Mouse (Mus musculus): ENCODE data around the gene Mien1.

The Mien1 gene

GRCm38 (mm10) chr11:98431743-98432502 lies 6.9 kb downstream of the Mien1 start:
- DNase-seq (ENCODE audit: extremely low spot score, low spot score) = no peak

- no peak for DNase-seq (ENCODE audit: extremely low spot score, low spot score)
Observed at GRCm38 (mm10) chr11:98428436-98428835, 10.4 kb downstream of the Mien1 start.

GRCm38 (mm10) chr11:98426592-98426991 lies 12.2 kb downstream of the Mien1 start:
- DNase-seq (ENCODE audit: extremely low spot score, low spot score) = no peak

- DNase-seq (ENCODE audit: extremely low spot score, low spot score) = no peak
Observed at GRCm38 (mm10) chr11:98418939-98419547, 19.7 kb downstream of the Mien1 start.

- DNase-seq (ENCODE audit: extremely low spot score, low spot score) = no peak
Observed at GRCm38 (mm10) chr11:98418273-98418672, 20.5 kb downstream of the Mien1 start.

- no peak for DNase-seq (ENCODE audit: extremely low spot score, low spot score)
Observed at GRCm38 (mm10) chr11:98417074-98417473, 21.7 kb downstream of the Mien1 start.

- no peak for DNase-seq (ENCODE audit: extremely low spot score, low spot score)
Observed at GRCm38 (mm10) chr11:98414162-98414561, 24.6 kb downstream of the Mien1 start.

- DNase-seq (ENCODE audit: extremely low spot score, low spot score) = no peak
Observed at GRCm38 (mm10) chr11:98413731-98414130, 25.1 kb downstream of the Mien1 start.

GRCm38 (mm10) chr11:98412797-98413301 lies 25.9 kb downstream of the Mien1 start:
- DNase-seq (ENCODE audit: extremely low spot score, low spot score) = peak; percentile 75

- DNase-seq (ENCODE audit: extremely low spot score, low spot score) = peak; percentile 85
Observed at GRCm38 (mm10) chr11:98412273-98412796, 26.5 kb downstream of the Mien1 start, which contains the start of gene Erbb2. Erbb2 (plus strand) TSS chr11:98412470.

- DNase-seq (ENCODE audit: extremely low spot score, low spot score) = peak; percentile 40
Observed at GRCm38 (mm10) chr11:98409341-98409822, 29.4 kb downstream of the Mien1 start.

- DNase-seq (ENCODE audit: extremely low spot score, low spot score) = no peak
Observed at GRCm38 (mm10) chr11:98408872-98409271, 29.9 kb downstream of the Mien1 start.

- DNase-seq (ENCODE audit: extremely low spot score, low spot score) = no peak
Observed at GRCm38 (mm10) chr11:98406621-98407020, 32.2 kb downstream of the Mien1 start.

- DNase-seq (ENCODE audit: extremely low spot score, low spot score) = no peak
Observed at GRCm38 (mm10) chr11:98400816-98401215, 38.0 kb downstream of the Mien1 start.

- DNase-seq (ENCODE audit: extremely low spot score, low spot score) = peak; percentile 94
Observed at GRCm38 (mm10) chr11:98400161-98400726, 38.5 kb downstream of the Mien1 start, which contains the start of gene Pgap3. Pgap3 (minus strand) TSS chr11:98400490.

- DNase-seq (ENCODE audit: extremely low spot score, low spot score) = no peak
Observed at GRCm38 (mm10) chr11:98397946-98398345, 40.8 kb downstream of the Mien1 start.

GRCm38 (mm10) chr11:98395041-98395440 lies 43.8 kb downstream of the Mien1 start:
- no peak for DNase-seq (ENCODE audit: extremely low spot score, low spot score)

- DNase-seq (ENCODE audit: extremely low spot score, low spot score) = no peak
Observed at GRCm38 (mm10) chr11:98394301-98394700, 44.5 kb downstream of the Mien1 start.

- DNase-seq (ENCODE audit: extremely low spot score, low spot score) = no peak
Observed at GRCm38 (mm10) chr11:98393317-98393716, 45.5 kb downstream of the Mien1 start.

GRCm38 (mm10) chr11:98392645-98393044 lies 46.1 kb downstream of the Mien1 start:
- no peak for DNase-seq (ENCODE audit: extremely low spot score, low spot score)

- no peak for DNase-seq (ENCODE audit: extremely low spot score, low spot score)
Observed at GRCm38 (mm10) chr11:98392034-98392433, 46.8 kb downstream of the Mien1 start.

- DNase-seq (ENCODE audit: extremely low spot score, low spot score) = no peak
Observed at GRCm38 (mm10) chr11:98390141-98390540, 48.6 kb downstream of the Mien1 start.
